Mouse (Mus musculus) midbrain, postnatal 0 days (tissue): ENCODE results near the gene Pdxp. TPM values are rescaled to one million over a fixed set of nuclear protein-coding genes. Genes with fewer than 3 reads are reported as not detected.
A peak's percentile ranks its signal among the peaks of the same experiment; 100 is the strongest.

Experiments used
- ATAC-seq: fragments of 200-750 bp; cut with Nextera tagmentation; 2 replicates; pipeline ENCODE4 v1.8.0; 2017; ENCODE audit warnings: moderate number of reproducible peaks, mild to moderate bottlenecking, moderate TSS enrichment, moderate library complexity; ENCODE audit not compliant: low FRiP score
- DNase-seq: peaks from one replicate; pipeline ENCODE4 v3.0.0-alpha.2; 2015; ENCODE audit warnings: low spot score
- H3K27ac ChIP-seq: fragments of 300-500 bp; sonication (generic); 2 replicates; pipeline ENCODE4 v1.5.1; 2014; ENCODE audit warnings: low read depth, mild to moderate bottlenecking, low read length, mixed read lengths
- H3K27me3 ChIP-seq: fragments of 300-500 bp; sonication (generic); 2 replicates; pipeline ENCODE4 v1.6.1; 2014; ENCODE audit warnings: low read length, control low read depth, mixed read lengths; ENCODE audit not compliant: insufficient read depth
- H3K36me3 ChIP-seq: fragments of 300-500 bp; sonication (generic); 2 replicates; pipeline ENCODE4 v1.6.1; 2014; ENCODE audit warnings: low read length, control low read depth, mixed read lengths; ENCODE audit not compliant: insufficient read depth
- H3K4me1 ChIP-seq: fragments of 300-500 bp; sonication (generic); 2 replicates; pipeline ENCODE4 v1.6.1; 2014; ENCODE audit warnings: mild to moderate bottlenecking, control low read depth, antibody characterized with exemption, low read length, mixed read lengths; ENCODE audit not compliant: insufficient read depth
- H3K4me2 ChIP-seq: fragments of 300-500 bp; sonication (generic); 2 replicates; pipeline ENCODE4 v1.6.1; 2014; ENCODE audit warnings: low read depth, mild to moderate bottlenecking, low read length, mixed read lengths; ENCODE audit not compliant: poor library complexity, severe bottlenecking
- H3K4me3 ChIP-seq: fragments of 300-500 bp; sonication (generic); 2 replicates; pipeline ENCODE4 v1.5.1; 2014; ENCODE audit warnings: low read depth, mild to moderate bottlenecking, low read length, moderate library complexity
- H3K9ac ChIP-seq: fragments of 300-500 bp; sonication (generic); replicated peaks from 2 replicates; pipeline ENCODE4 v1.6.1; 2014; ENCODE audit warnings: mild to moderate bottlenecking, low read length, moderate library complexity, mixed read lengths; ENCODE audit not compliant: poor library complexity, severe bottlenecking
- H3K9me3 ChIP-seq: fragments of 300-500 bp; sonication (generic); 2 replicates; pipeline ENCODE4 v1.6.1; 2016; ENCODE audit warnings: low read length, control low read depth
- CTCF ChIP-seq: IDR thresholded peaks from 2 replicates; pipeline ENCODE4 v1.5.1; 2016; ENCODE audit warnings: antibody characterized with exemption, mild to moderate bottlenecking
- WGBS: fragments of 180-500 bp; shearing (Covaris S2); extraction: QIAGEN DNeasy Blood & Tissue Kit; methylation state at CpG from one replicate; pipeline ENCODE4 v1.1.7; 2014; 5-methylcytosine and 5-hydroxymethylcytosine counted together
- microRNA-seq: library from miRNA; unstranded; fragments of <30 nt; microRNA quantifications from one replicate; pipeline ENCODE4, GENCODE M21; 2016; ENCODE audit warnings: borderline number of aligned reads
- polyA plus RNA-seq: library from polyadenylated mRNA; unstranded; fragments of >200 nt; fragmentation: Nextera tagmentation; extraction: Ambion mirVana; gene quantifications from 2 replicates; pipeline ENCODE4 v1.2.1, GENCODE M21; 2015
- total RNA-seq: library from RNA; depleted of rRNA; stranded (reverse); fragments of >200 nt; gene quantifications from 2 replicates; pipeline ENCODE4 v1.2.3, GENCODE M21; 2014; rRNA removed

Gene Pdxp
- total and polyA plus RNA-seq, 2 experiments from 2014 or later = 181 to 350 TPM

GRCm38 (mm10) chr15:78956351-78956750, 42.6 kb downstream of the Pdxp start:
- DNase-seq = no peak
- peaks cover 38% of the 10 kb centered on the region for H3K36me3 ChIP-seq
- peak; percentile 51 for TF ChIP-seq CTCF

DNA sequence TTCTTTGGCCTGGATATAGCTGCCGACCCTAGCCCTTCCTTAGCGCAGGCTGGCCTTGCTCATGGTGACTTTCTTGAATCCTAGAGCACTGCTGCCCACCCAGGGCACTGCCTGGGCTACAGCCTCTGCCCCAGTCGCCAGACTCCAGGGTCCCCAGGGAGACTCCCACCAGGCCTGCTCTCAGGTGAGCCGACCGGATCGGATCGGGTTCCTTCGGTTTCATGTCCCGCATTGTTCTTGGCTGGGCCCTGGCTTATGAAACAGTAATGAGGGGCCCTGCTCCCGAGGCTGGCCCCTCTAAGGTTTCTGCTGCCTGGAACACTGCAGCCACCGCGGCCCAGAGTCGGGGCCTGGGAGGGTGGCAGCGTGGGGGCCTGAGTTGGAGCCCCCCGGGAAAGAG, 43.3 kb downstream of the Pdxp start:
- WGBS = 80% methylated on average over 15 of the region's 15 CpGs
- H3K27ac ChIP-seq = no peak overlapping the region
- no peak overlapping the region for H3K4me3 ChIP-seq
- no peak for TF ChIP-seq CTCF
- H3K27me3 ChIP-seq = no peaks in the 10 kb centered on the region
- ATAC-seq (no peak), DNase-seq (no peak)
- no peaks in the 10 kb centered on the region for H3K9me3 ChIP-seq
- no peaks in the 10 kb centered on the region for H3K4me1 ChIP-seq
- peaks cover 42% of the 10 kb centered on the region for H3K36me3 ChIP-seq
- no peak overlapping the region for H3K4me2 ChIP-seq
- H3K9ac ChIP-seq = no peak overlapping the region

More at GRCm38 (mm10) chr15:78956351-78956750, 42.6 kb downstream of the Pdxp start:
- no peak overlapping the region for H3K4me3 ChIP-seq
- no peaks in the 10 kb centered on the region for H3K4me1 ChIP-seq
- no peak overlapping the region for H3K4me2 ChIP-seq
- no peak for ATAC-seq
- 89% methylated on average over 4 of the region's 4 CpGs for WGBS
- no peaks in the 10 kb centered on the region for H3K27me3 ChIP-seq
- no peak overlapping the region for H3K9ac ChIP-seq
- H3K9me3 ChIP-seq = no peaks in the 10 kb centered on the region
- H3K27ac ChIP-seq = no peak overlapping the region

GRCm38 (mm10) chr15:78959537-78959936, 45.8 kb downstream of the Pdxp start:
- Histone ChIP-seq H3K36me3 (peaks cover 44% of the 10 kb centered on the region), H3K9me3 (no peaks in the 10 kb centered on the region), H3K4me2 (no peak overlapping the region), H3K27ac (no peak overlapping the region), H3K27me3 (no peaks in the 10 kb centered on the region), H3K4me3 (no peak overlapping the region), H3K4me1 (no peaks in the 10 kb centered on the region), H3K9ac (no peak overlapping the region)
- ATAC-seq = no peak
- no peak for DNase-seq
- WGBS = 94% methylated on average over 11 of the region's 11 CpGs
- TF ChIP-seq CTCF = no peak

GRCm38 (mm10) chr15:78960088-78960487, 46.4 kb downstream of the Pdxp start:
- no peak overlapping the region for H3K4me2 ChIP-seq
- DNase-seq = no peak
- 92% methylated on average over 4 of the region's 4 CpGs for WGBS
- H3K4me3 ChIP-seq = no peak overlapping the region
- ATAC-seq = no peak
- no peak overlapping the region for H3K9ac ChIP-seq
- H3K27ac ChIP-seq = no peak overlapping the region
- peaks cover 47% of the 10 kb centered on the region for H3K36me3 ChIP-seq
- TF ChIP-seq CTCF = no peak
- H3K4me1 ChIP-seq = no peaks in the 10 kb centered on the region
- no peaks in the 10 kb centered on the region for H3K9me3 ChIP-seq
- no peaks in the 10 kb centered on the region for H3K27me3 ChIP-seq

DNA sequence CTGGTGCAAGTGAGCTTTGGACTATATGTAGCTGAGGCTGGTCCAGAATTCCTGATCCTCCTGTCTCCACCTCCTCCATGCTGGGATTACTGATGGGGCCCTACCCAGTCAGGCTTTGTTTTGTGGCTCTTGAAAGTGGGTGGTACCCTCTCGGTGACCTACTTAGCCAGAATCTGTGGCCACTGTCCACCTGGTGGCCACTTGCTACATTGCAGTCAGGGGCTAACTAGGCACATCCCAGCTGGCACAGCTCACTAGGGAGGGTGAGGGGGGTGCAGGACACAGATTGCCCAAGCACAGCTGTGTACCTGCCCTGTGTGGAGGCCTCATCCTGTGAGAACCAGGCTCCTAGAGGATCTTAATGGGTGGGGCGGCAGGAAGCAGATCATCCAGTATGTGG, 49.2 kb downstream of the Pdxp start:
- Histone ChIP-seq H3K27ac (peak overlapping the region; percentile 59), H3K4me3 (no peak overlapping the region), H3K27me3 (no peaks in the 10 kb centered on the region), H3K4me2 (no peak overlapping the region), H3K4me1 (no peaks in the 10 kb centered on the region), H3K36me3 (peaks cover 60% of the 10 kb centered on the region), H3K9ac (no peak overlapping the region), H3K9me3 (no peaks in the 10 kb centered on the region)
- 33% methylated on average over 2 of the region's 2 CpGs for whole genome bisulfite sequencing
- DNase-seq (peak; percentile 79), ATAC-seq (peak; percentile 57; the same call in 1 of the 2 replicates)
- peak; percentile 85 for TF ChIP-seq CTCF

Small RNA genes within 50 kb of the gene (microRNA-seq; reads per million reads assigned to microRNA genes)
- not detected for gene Mir6955

Other genes starting within 250 kb of the Pdxp start
- 44.6 and 52.1 TPM in 2 replicates for gene Elfn2, start 195.1 kb upstream of the Pdxp start, total RNA-seq
- gene Elfn2, start 195.1 kb upstream of the Pdxp start, polyA plus RNA-seq = 10.2 and 10.7 TPM in 2 replicates
- 4.6 and 6.9 TPM in 2 replicates for gene Mfng, start 140.4 kb upstream of the Pdxp start, total RNA-seq
- gene Mfng, start 140.4 kb upstream of the Pdxp start, polyA plus RNA-seq = 7.6 and 8.1 TPM in 2 replicates
- 0.71 and 1.6 TPM in 2 replicates for gene Card10, start 110.9 kb upstream of the Pdxp start, total RNA-seq
- 2.2 and 2.5 TPM in 2 replicates for gene Card10, start 110.9 kb upstream of the Pdxp start, polyA plus RNA-seq
- gene Cdc42ep1, start 71.3 kb upstream of the Pdxp start, total RNA-seq = 14.1 and 14.9 TPM in 2 replicates
- 14.8 and 14.9 TPM in 2 replicates for gene Cdc42ep1, start 71.3 kb upstream of the Pdxp start, polyA plus RNA-seq
- not detected in 2 replicates for gene Lgals2, start 58.4 kb upstream of the Pdxp start, total RNA-seq
- gene Lgals2, start 58.4 kb upstream of the Pdxp start, polyA plus RNA-seq = not detected in 2 replicates
- 37.0 and 42.8 TPM in 2 replicates for gene Gga1, start 36.7 kb upstream of the Pdxp start, total RNA-seq
- gene Gga1, start 36.7 kb upstream of the Pdxp start, polyA plus RNA-seq = 42.4 and 43.4 TPM in 2 replicates
- gene Gm49510, start 14.3 kb upstream of the Pdxp start, total RNA-seq = 1.7 TPM in 1 of 2 replicates, not detected in the other
- 0.17 TPM in 1 of 2 replicates, not detected in the other for gene Gm49510, start 14.3 kb upstream of the Pdxp start, polyA plus RNA-seq
- gene Sh3bp1, start 14.2 kb upstream of the Pdxp start, total RNA-seq = 4.2 and 4.5 TPM in 2 replicates
- 4.0 and 4.7 TPM in 2 replicates for gene Sh3bp1, start 14.2 kb upstream of the Pdxp start, polyA plus RNA-seq
- gene Lgals1, start 12.8 kb downstream of the Pdxp start, total RNA-seq = 35.4 and 46.2 TPM in 2 replicates
- gene Lgals1, start 12.8 kb downstream of the Pdxp start, polyA plus RNA-seq = 69.7 and 76.8 TPM in 2 replicates
- 8.1 and 17.1 TPM in 2 replicates for gene Nol12, start 21.0 kb downstream of the Pdxp start, total RNA-seq
- 64.0 and 69.5 TPM in 2 replicates for gene Nol12, start 21.0 kb downstream of the Pdxp start, polyA plus RNA-seq
- 40.0 and 53.3 TPM in 2 replicates for gene Triobp, start 33.8 kb downstream of the Pdxp start, total RNA-seq
- gene Triobp, start 33.8 kb downstream of the Pdxp start, polyA plus RNA-seq = 24.7 and 28.4 TPM in 2 replicates
- 132 and 136 TPM in 2 replicates for gene H1f0, start 114.5 kb downstream of the Pdxp start, total RNA-seq
- 135 and 144 TPM in 2 replicates for gene H1f0, start 114.5 kb downstream of the Pdxp start, polyA plus RNA-seq
- gene Galr3, start 128.0 kb downstream of the Pdxp start, total RNA-seq = 3.3 and 3.9 TPM in 2 replicates
- gene Galr3, start 128.0 kb downstream of the Pdxp start, polyA plus RNA-seq = 0.25 and 0.32 TPM in 2 replicates
- 53.5 and 57.5 TPM in 2 replicates for gene Ankrd54, start 149.0 kb downstream of the Pdxp start, total RNA-seq
- 44.5 and 45.5 TPM in 2 replicates for gene Ankrd54, start 149.0 kb downstream of the Pdxp start, polyA plus RNA-seq
- gene Eif3l, start 161.3 kb downstream of the Pdxp start, total RNA-seq = 197 and 205 TPM in 2 replicates
- gene Eif3l, start 161.3 kb downstream of the Pdxp start, polyA plus RNA-seq = 160 and 168 TPM in 2 replicates
- 33.4 and 35.5 TPM in 2 replicates for gene Micall1, start 195.0 kb downstream of the Pdxp start, total RNA-seq
- gene Micall1, start 195.0 kb downstream of the Pdxp start, polyA plus RNA-seq = 8.9 and 10.3 TPM in 2 replicates
- 59.7 and 67.5 TPM in 2 replicates for gene Polr2f, start 227.1 kb downstream of the Pdxp start, total RNA-seq
- gene Polr2f, start 227.1 kb downstream of the Pdxp start, polyA plus RNA-seq = 341 and 344 TPM in 2 replicates
- 9.5 and 11.7 TPM in 2 replicates for gene 1700088E04Rik, start 227.3 kb downstream of the Pdxp start, total RNA-seq
- gene 1700088E04Rik, start 227.3 kb downstream of the Pdxp start, polyA plus RNA-seq = 15.9 and 21.6 TPM in 2 replicates